Mouse (Mus musculus) thymus, adult 2 months (tissue): ENCODE results near the gene Arap1. TPM values are rescaled to one million over a fixed set of nuclear protein-coding genes. Genes with fewer than 3 reads are reported as not detected.

Experiments
- DNase-seq: peaks from one replicate; pipeline ENCODE4 v3.0.0; 2021
- H3K27ac ChIP-seq: fragments of 200-500 bp; 2 replicates; pipeline ENCODE4 v1.5.1; 2012; ENCODE audit warnings: low read length, control low read depth; ENCODE audit not compliant: control insufficient read depth, insufficient read depth
- H3K27me3 ChIP-seq: fragments of 200-500 bp; 2 replicates; pipeline ENCODE4 v1.6.1; 2012; ENCODE audit warnings: mild to moderate bottlenecking, low read length, moderate library complexity, mixed read lengths; ENCODE audit not compliant: control insufficient read depth, insufficient read depth
- H3K36me3 ChIP-seq: fragments of 200-500 bp; 2 replicates; pipeline ENCODE4 v1.6.1; 2012; ENCODE audit warnings: mild to moderate bottlenecking, low read length, moderate library complexity; ENCODE audit not compliant: control insufficient read depth, insufficient read depth
- H3K4me1 ChIP-seq: fragments of 200-500 bp; replicated peaks from 2 replicates; pipeline ENCODE4 v1.6.1; 2012; ENCODE audit warnings: low read length; ENCODE audit not compliant: control insufficient read depth, insufficient read depth
- H3K4me3 ChIP-seq: fragments of 200-500 bp; 2 replicates; pipeline ENCODE4 v1.5.1; 2012; ENCODE audit warnings: mild to moderate bottlenecking, low read length, control low read depth, moderate library complexity; ENCODE audit not compliant: control insufficient read depth, insufficient read depth
- CTCF ChIP-seq: fragments of 200-500 bp; IDR thresholded peaks from 2 replicates; pipeline ENCODE4 v1.5.1; 2012; ENCODE audit warnings: mild to moderate bottlenecking, control low read depth, low read length, moderate library complexity, borderline replicate concordance; ENCODE audit not compliant: control insufficient read depth, poor library complexity, insufficient read depth; ENCODE audit errors: extremely low read depth
- POLR2A ChIP-seq: fragments of 200-500 bp; IDR thresholded peaks from 2 replicates; pipeline ENCODE4 v1.6.1; 2012; ENCODE audit warnings: mild to moderate bottlenecking, low read length, control low read depth, moderate library complexity; ENCODE audit not compliant: control insufficient read depth, poor library complexity, insufficient read depth; ENCODE audit errors: extremely low read depth
- WGBS: fragments of 180-500 bp; shearing (Covaris S2); methylation state at CpG from one replicate; pipeline ENCODE4 v1.1.7; 2018; 5-methylcytosine and 5-hydroxymethylcytosine counted together
- polyA plus RNA-seq: library from polyadenylated mRNA; depleted of rRNA; stranded (reverse); fragments of >200 nt; gene quantifications from 2 replicates; pipeline ENCODE4 v1.2.3, GENCODE M21; 2012

The Arap1 gene
- polyA plus RNA-seq, 1 experiment = 225 TPM

GRCm38 (mm10) chr7:101317014-101317413 is 30.9 kb upstream of the Arap1 start, which contains the start of gene Stard10:
Gene Stard10, plus strand, starts transcription at chr7:101317086.
- no peaks in the 10 kb centered on the region for H3K36me3 ChIP-seq
- no peak within 1 kb of the TSS for H3K4me3 ChIP-seq
- no peaks in the 10 kb centered on the region for H3K27me3 ChIP-seq
- H3K27ac ChIP-seq = no peak within 1 kb of the TSS
- peaks cover 18% of the 10 kb centered on the region for H3K4me1 ChIP-seq
- no peak for TF ChIP-seq CTCF
- TF ChIP-seq POLR2A = no peak
- WGBS = 94% methylated on average over 3 of the region's 3 CpGs
- no peak for DNase-seq

GRCm38 (mm10) chr7:101318848-101319247 is 29.0 kb upstream of the Arap1 start:
- Histone ChIP-seq H3K4me3 (no peak overlapping the region), H3K36me3 (no peaks in the 10 kb centered on the region), H3K27me3 (no peaks in the 10 kb centered on the region), H3K4me1 (peaks cover 22% of the 10 kb centered on the region), H3K27ac (no peak overlapping the region)
- 95% methylated on average over 4 of the region's 4 CpGs for WGBS
- no peak for DNase-seq
- no peak for TF ChIP-seq CTCF
- TF ChIP-seq POLR2A = no peak

GRCm38 (mm10) chr7:101319796-101320195 is 28.1 kb upstream of the Arap1 start:
- Histone ChIP-seq H3K4me1 (peaks cover 22% of the 10 kb centered on the region), H3K27ac (no peak overlapping the region), H3K36me3 (no peaks in the 10 kb centered on the region), H3K4me3 (no peak overlapping the region), H3K27me3 (no peaks in the 10 kb centered on the region)
- DNase-seq = no peak
- no peak for TF ChIP-seq POLR2A
- TF ChIP-seq CTCF = no peak
- 65% methylated on average over 1 of the region's 1 CpGs for WGBS

GRCm38 (mm10) chr7:101320399-101321217 is 27.3 kb upstream of the Arap1 start:
- DNase-seq = peak; percentile 42
- Histone ChIP-seq H3K27me3 (no peaks in the 10 kb centered on the region), H3K4me3 (peak overlapping the region; percentile 29), H3K27ac (no peak overlapping the region), H3K36me3 (no peaks in the 10 kb centered on the region), H3K4me1 (peaks cover 22% of the 10 kb centered on the region)
- 6% methylated on average over 33 of the region's 37 CpGs for WGBS
- no peak for TF ChIP-seq CTCF
- TF ChIP-seq POLR2A = no peak

- peaks cover 22% of the 10 kb centered on the region for H3K4me1 ChIP-seq
- TF ChIP-seq CTCF (no peak), POLR2A (no peak)
- no peaks in the 10 kb centered on the region for H3K36me3 ChIP-seq
- no peaks in the 10 kb centered on the region for H3K27me3 ChIP-seq
- peak overlapping the region; percentile 63 for H3K4me3 ChIP-seq
- peak; percentile 37 for DNase-seq
- WGBS = 2% methylated on average over 55 of the region's 61 CpGs
- H3K27ac ChIP-seq = no peak overlapping the region
Observed at GRCm38 (mm10) chr7:101321218-101321827, 26.5 kb upstream of the Arap1 start.

GRCm38 (mm10) chr7:101323141-101323594 is 24.7 kb upstream of the Arap1 start:
- WGBS = 83% methylated on average over 4 of the region's 4 CpGs
- TF ChIP-seq POLR2A (no peak), CTCF (no peak)
- H3K27ac ChIP-seq = no peak overlapping the region
- no peak for DNase-seq
- H3K4me1 ChIP-seq = peaks cover 22% of the 10 kb centered on the region
- H3K36me3 ChIP-seq = no peaks in the 10 kb centered on the region
- H3K4me3 ChIP-seq = no peak overlapping the region
- no peaks in the 10 kb centered on the region for H3K27me3 ChIP-seq
